Mouse (Mus musculus) layer of hippocampus, postnatal 10 days (tissue): ENCODE results near the gene Acvr1. TPM values are rescaled to one million over a fixed set of nuclear protein-coding genes. Genes with fewer than 3 reads are reported as not detected.

Experiments used
- DNase-seq, 2 experiments: peaks; one replicate each; pipeline ENCODE4 v3.0.0; 2021; ENCODE audit warnings: low spot score in 2 of 2
- total RNA-seq, 2 experiments: library from RNA; stranded (reverse); gene quantifications; 2 replicates each; pipeline ENCODE4 v1.2.3; 2021

Gene Acvr1
- total RNA-seq, 2 experiments from 2014 or later, result 50.1 to 52.9 TPM

DNA sequence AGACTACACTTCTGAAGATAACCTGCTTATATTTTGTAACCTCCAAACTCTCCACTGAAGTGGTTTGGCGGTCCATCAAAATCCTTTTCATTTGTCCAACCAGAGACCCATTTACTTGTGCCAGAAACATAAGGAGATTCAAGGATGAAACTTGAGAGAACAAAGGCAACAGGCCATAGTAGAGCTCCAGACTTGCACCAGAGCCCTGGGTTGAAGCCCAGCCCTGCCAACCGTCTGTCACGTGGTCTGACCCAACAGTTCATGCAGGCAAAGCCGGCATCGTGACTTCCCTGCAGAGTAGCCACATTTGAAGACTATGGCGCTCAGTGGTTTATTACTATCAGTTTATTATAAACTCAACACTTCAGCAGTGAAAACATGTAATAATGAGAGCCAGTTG, 45.3 kb downstream of the Acvr1 start:
- no peak for DNase-seq

DNA sequence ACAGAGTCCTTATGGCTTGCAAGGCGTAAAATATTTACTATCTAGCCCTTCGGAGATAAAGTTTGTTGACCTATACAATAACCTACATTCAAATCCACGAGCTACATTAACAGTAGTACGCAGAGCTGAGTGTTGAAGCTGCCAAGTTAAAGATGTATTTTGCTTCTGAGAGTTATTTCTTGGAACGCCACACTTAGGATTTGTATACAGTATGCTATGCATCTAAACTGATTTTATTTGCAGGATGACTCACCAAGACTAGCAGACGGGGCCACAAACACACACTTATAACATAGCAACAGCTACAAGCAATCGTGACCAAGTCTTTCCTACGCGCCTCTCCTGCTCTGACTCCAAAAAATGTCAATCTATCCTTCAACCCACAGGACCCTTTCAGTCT, 46.2 kb downstream of the Acvr1 start:
- no peak for DNase-seq

DNA sequence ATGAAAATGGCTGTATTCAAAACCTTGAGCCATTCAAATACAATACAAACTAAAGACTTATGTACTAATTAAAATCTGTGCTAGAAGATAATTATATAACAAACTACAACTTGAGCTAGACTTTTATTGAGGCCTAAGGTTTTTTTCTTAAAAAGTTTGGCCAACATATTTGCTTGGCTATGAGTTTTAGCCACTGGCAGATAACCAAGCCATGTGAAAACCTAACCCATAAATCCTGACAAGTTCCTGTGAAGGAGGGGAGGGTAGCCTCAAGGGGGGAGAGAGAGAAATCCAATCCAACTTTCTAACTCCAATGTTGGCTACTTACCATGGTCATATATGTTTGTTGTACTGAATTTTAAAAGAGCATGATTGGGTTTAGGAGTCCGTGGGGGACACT, 48.4 kb downstream of the Acvr1 start:
- DNase-seq, result no peak

DNA sequence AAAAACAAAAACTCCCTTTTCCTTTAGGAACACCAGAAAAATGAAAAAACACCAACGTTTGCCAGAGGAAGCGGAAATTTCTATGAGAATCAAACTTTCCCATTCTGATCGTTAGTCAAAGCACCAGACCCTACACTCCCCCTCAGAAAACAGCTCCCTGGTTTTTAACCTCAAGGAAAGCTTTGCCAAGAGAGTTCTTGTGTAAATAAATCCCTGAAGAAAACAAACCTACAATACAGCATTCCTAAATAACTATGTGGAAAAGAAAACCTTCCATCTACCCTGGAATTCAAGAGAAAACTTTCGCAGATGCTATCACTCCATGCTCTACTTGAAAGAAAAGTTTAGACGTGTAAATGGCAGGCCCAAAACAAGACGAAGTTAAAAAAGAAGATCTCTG, 50.0 kb downstream of the Acvr1 start:
- no peak for DNase-seq

DNA sequence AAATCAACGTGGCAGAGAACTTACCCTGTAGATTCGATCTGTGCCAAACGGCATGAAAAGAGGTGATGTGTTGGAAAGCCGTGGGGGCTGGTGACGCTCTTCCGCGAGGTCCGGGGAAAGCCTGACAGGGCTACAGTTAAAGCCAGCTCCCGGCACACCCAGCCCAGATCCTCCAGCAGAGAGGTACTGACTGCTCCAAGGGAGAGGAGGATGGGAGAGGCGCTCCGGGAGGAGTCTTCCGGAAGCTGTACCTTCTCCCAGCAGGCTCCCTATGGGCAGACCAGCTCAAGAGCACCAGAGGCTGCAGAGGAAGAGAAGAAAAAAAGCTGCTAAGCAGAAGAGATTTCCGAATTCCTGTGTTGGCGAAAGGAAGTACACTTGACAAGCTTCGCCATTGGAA, 51.0 kb downstream of the Acvr1 start:
- DNase-seq, result no peak

DNA sequence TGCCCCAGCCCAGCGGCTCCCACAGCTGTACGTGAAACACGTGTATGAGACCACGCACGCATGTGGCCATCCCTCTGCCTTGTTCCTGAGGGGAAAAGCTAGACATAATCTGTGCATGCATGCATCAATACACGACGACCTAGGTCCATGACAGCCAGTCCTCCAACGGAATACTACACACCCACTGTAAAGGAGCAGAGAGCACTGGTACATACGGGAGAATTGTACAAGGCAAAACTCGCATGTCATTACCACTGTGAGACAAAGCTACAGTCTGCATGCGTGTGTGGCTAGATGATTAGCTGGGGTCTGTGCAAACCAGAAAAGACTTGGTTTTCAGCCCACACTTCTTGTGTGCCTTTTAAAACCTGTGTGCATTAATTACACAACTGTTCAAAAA, 52.5 kb downstream of the Acvr1 start:
- DNase-seq, result no peak

DNA sequence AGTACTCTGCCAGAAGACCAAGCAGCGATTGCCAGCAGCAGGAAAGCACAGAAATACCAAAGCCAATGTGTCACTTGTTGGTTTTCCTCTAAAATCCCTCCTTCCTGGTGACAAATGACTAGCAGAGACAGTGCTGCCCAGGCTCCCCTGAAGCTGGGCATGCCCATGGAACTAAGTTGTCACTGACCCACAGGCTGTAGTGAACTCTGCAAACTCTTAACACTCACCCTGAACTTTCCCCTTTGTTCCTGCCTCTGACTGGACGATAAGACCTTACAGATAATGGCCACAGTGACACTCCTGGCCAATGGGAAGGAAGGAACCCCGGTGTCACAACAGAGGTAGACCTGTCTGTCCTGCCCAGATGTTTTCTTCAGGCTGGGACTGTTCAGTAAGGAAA, 53.7 kb downstream of the Acvr1 start:
- DNase-seq, result no peak

DNA sequence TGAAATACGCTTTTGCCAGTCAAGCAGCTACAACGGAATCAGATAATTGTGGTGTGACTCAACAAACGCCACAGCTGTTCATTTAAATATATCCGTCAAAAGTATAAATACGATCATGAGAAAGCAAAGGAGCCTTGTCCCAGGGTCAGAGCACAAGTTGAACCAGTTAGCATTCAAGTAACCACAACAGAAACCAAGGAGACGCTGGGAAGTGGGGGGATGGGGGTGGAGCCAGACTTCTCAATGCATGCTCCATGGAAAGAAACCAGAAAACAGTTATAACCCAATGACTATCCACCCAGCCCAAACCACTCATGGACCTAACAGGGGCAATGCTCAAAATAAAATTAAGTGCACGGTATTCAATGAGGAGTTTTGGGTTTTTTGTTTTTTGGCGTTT, 56.8 kb downstream of the Acvr1 start:
- DNase-seq, result no peak

DNA sequence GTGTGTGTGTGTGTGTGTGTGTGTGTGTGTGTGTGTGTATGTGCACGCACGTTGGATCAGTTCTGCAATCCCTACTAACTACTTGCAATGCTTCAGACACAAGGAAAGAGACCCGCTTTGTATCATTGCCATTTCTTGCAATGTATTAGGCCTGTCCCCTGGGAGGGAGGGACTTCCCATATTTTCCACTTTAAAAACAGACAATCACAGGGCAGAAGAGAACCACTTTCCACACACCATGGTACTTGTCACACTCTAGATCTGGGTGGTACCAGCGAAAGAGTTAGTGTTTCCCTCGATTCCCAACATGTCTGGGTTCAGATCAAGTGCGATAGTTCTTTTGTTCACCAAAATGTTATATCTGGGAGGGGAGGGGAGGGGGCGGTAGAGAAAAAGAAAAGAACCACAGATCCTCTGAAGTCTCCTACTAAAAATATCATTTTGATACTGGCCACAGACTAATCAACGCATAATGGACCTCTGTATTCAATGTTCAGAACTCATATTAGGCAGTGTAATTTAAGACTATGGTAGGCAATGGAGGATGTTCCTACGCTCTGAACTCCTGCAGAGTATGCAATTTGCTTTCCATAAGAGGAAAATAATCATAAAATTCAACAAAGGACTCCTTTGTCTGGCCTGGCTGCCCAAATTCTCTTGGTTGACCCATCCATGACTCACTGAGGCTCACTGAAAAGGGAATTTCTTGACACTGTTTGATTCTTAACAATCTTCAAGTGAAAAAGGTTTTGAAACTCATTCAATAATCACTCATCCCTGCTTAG, 61.5 kb downstream of the Acvr1 start:
- DNase-seq, result no peak

DNA sequence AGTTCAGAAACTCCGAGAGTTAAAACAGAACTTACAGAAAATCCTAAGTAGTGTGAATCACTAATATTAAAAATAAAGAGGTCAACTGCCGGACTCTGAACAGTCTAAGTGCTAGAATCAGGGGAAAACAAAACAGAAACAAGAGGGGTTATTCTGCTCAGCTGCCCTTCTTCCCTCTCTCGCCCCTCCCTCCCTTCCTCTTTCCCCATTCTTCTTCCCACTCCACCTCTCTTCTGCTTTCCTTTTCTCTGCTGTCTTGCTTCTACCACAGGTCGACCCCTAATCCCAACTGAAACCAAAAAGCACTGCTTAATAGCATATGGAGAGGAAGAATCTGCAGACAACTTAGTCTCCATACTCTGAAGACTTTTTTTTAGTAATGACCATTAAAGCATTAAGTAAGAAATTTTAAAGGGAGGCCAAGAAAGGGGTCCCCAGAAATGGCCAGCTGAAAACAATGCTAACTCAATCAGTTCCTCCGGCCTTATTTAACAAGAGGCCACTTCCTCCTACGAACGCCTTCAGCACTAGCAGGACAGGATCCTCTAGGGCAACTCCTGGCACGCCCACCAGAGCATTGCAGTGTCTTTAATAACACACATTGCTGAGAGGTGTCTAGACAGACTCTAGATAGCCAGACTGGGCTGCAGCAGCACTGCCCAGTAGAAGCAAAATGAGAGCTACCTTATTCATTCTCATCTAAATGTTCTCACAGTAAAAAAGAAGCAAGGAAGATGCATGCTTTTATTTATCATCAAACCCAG, 70.1 kb downstream of the Acvr1 start:
- DNase-seq, result no peak

DNA sequence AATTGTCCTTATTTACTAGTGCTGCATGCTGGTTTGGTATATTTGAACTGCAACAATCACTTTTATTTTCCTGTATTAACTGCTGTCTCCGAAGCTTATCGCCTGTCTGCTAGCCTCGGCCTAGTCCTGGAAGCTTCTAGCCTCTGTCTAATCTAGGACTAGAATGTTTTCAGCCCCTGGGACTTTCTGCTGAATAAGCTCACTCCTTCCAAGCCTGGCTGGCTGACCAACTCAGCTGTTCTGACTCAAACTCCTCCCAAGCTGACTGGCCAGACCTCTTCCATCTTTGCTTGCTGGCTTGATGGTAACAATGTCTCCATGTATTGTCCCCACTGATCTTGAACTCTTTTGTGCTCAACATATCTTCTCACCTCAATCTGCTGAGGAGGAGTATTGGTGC, 71.7 kb downstream of the Acvr1 start:
- no peak for DNase-seq

DNA sequence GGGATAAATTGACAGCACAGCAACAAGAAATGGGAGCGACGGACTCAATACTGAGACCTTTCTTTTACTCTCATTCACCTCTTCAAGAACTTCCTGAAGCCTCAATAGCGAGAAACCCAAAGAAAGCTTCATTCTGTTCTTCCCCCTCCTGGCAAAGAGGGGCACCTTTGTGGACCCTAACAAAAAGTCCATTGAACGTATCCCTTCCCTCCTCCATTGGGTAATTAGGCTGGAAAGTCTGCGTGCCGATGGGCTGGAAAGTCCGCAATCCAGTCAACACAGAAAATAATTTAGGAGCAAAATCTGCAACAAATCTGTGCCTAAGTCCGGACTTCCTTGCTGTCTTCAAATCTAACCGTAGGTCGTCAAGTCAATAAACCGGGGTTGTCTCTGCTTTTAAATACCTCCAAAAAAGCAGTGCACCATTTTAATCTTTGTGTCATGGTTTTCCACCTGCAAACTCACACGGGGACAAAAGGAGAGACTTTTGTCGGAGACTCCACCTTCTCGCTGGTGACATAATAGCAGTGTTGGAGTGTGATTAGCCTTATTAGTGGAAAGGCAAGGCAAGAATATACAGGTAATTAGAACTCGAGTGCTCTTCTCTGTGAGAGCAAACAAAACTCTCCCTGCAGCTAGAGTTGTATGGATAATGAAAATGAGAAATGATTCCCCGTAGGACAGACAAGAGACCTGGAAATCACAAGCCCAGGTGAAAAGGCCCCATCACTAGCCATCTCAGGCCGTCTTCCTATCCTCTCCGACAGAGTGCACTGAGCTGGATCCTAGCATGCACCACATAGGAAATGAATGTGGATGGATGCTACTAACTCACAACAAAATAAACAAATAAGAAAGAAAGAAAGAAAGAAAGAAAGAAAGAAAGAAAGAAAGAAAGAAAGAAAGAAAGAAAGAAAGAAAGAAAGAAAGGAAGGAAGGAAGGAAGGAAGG, 73.0 kb downstream of the Acvr1 start:
- no peak for DNase-seq

DNA sequence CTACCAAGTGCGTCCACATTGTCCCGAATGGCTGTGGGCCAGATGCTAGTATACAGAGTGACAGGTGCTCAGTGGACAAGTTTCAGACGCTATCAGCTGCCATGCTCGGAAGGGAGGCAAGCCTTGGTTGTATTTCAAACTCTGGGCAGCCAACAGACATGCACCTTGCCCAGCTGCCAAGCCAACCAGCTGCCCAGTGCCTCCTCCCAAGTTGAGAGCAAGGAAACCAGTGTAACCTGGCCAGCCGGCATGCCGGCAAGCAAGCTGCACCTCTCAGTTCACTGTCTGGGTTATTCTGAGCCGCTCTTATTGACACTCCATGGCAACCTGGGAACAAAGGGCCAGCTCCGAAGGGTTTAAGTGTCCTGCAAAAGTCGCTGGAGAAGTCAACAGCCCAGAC, 77.7 kb downstream of the Acvr1 start:
- no peak for DNase-seq

DNA sequence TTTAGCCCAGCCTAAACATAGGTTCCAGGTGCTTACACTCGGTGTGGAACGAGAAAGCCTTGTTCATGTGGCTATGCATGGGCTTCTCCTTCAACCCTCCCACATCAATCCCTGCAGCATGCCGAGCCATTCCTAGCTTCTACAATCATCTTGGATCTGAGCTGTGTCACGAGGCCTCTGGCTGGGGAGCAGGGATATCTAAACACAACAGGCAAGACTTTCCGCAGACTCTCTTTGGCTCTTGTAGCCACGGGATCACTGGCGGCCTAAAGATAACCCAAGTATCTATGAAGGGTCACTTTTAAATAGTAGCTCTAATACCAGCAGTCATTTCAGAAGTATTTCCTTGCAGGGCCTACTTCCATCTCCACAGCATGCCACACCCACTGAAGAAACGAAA, 78.6 kb downstream of the Acvr1 start:
- DNase-seq, result no peak

DNA sequence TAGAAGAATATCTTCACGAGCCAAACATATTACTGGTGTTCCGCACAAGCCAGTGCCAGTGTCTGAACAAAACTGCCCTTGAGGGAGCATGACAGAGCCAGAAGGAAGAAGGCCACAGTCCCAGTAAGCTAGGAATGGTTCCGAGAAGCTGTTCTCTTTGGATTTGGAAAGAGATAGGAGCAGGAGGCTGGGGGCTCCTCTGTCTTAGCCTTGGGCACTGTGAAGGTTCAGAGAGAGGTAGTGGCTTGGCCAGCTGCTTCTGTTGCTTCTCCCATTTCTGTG, 79.7 kb downstream of the Acvr1 start:
- no peak for DNase-seq

DNA sequence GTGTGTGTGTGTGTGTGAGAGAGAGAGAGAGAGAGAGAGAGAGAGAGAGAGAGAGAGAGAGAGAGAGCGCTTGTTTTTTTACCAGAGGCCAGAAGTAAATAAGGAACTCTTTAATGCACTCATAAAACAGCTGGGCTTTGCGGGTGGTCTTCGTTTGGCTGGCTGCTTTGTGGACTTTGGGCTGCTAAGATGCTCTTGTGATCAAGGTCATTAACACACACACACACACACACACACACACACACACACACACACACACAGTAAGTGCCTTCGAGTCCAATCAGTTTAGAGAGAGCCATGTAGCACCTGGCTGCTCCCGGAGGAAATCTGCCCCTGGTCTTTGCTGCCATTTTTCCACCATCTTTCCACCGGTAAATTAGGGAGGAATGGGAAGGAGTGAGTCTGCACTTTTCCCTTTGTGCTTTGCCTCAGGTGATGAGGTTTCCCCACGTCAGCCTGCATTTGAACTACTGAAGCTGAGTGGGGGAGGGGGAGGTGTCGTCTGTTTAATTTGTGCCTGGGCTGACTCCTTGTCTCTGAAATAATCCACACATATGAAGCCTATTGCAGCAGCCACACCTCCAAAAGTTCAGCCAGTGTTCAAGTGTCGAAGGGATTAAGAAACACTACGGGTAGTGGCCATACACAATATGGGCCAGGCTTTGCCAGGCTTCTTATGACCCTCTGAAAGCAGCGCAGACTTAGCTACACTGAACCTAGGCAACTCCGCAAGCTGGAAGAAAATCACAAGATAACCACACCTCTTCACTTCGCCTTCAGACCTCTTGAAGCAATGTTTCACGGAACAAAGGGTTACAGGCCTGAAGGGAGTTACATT, 80.3 kb downstream of the Acvr1 start:
- DNase-seq, result no peak

DNA sequence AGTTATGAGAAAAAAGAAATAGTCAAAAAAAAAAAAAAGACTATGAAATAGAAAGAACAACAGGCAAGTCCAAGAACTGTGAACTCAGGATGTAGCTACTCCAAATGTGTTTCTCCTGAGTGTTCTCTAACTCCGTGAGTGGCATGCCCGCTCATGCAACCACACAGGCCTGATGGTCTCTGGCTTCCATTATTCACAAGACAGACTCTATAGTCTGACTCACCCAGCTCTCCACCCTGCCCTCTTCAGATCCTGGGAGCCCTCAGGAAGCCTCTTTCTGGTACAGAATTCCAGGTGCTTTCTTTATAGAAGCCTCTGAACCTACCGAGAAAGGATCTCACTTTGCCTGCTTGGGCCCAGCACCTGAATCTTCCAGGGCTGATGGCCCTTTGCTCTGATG, 81.3 kb downstream of the Acvr1 start:
- DNase-seq, result no peak

DNA sequence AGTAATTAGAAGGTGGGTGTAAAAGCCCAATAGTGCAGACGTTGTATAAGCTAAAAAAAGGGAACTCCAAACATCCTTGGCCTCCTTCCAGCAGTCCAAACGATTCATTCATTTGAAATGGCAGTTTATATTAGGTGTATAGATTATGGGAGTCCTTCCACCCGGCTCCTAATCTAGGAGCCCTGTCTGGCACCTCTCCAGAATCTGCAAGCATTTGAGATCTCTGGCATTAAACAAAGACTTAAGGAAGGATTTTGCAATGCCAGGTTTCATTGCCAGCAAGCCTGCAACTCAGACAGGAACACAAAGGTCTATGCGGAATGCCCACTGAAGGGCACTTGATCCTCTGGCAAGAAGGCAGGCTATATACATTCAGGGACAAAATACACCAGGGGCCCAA, 81.8 kb downstream of the Acvr1 start:
- no peak for DNase-seq

DNA sequence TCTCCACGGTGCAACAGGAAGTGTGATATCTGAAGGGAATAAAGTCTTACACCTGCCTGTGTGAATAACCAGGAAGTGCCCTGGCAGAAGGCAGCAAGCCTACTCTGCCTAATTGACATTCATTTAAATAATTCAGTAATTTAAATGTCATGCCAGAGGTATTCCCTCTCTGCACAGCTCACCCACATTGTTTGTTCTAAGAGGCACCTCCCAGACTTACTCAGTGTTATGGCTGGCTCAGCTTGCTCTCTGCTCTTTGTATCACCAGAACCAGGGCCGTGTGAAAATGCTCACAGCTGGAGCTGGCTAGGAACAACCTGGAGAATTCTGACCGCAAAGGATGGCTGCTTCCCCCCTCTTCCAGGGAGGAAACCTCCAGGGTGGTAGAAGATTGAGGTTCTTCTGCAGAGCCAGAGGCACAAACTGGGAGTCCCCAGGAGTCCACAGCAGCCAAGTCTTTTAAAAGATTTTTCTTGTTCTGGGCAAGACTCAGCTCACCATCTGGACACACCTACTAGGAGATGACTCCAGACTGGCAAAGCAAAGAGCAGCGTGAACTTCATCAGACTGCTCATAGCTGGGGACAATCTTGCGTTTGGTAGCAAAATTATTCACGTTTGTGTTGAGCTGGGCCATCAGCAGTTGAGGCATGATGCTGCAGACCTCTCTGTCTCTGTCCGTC, 82.5 kb downstream of the Acvr1 start:
- no peak for DNase-seq

DNA sequence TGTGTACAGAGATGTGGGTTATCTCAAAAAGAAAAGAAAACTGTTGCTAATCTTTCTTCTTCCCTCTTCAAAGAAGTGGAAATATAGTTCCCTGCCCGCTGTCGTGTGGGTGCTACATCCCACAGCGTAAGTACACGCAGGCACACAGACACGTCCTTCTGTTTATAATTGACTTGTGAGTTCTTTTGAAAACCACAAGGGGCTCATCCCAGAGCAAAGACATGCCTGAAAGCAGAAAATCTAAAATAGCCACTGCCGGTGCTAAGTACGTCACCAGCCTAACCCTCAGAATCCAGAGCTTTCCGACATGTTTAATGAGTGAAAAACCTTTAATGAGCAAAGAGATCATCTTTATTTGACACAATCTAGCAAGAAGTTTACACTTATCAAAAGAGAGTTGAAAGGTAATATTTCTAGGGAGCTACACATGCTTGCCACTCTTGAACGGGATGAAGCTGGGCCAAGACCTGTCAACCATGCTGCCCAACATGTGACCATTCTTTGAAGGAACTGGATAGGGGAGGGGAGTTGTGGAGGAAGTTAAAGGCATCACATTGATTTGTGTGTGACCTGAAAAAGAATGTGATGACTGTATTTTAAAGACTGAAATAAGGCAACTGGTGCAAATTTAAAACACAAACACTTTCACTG, 85.4 kb downstream of the Acvr1 start:
- no peak for DNase-seq
